Mouse (Mus musculus) midbrain, embryonic 10.5 days (tissue): Measurements from ENCODE around the gene Igf1r. TPM values are rescaled to one million over a fixed set of nuclear protein-coding genes. Genes with fewer than 3 reads are reported as not detected.

Source experiments
- DNase-seq: peaks from one replicate; pipeline ENCODE4 v3.0.0-alpha.2; 2017; ENCODE audit warnings: low spot score
- H3K27ac ChIP-seq: fragments of 300-500 bp; sonication (generic); replicated peaks from 2 replicates; pipeline ENCODE4 v1.5.1; 2016; ENCODE audit warnings: mild to moderate bottlenecking
- H3K27me3 ChIP-seq: fragments of 300-500 bp; sonication (generic); 2 replicates; pipeline ENCODE4 v1.6.1; 2016; ENCODE audit warnings: low read depth, mild to moderate bottlenecking; ENCODE audit not compliant: poor library complexity, severe bottlenecking
- H3K36me3 ChIP-seq: fragments of 300-500 bp; sonication (generic); 2 replicates; pipeline ENCODE4 v1.6.1; 2016; ENCODE audit warnings: mild to moderate bottlenecking, moderate library complexity
- H3K4me1 ChIP-seq: fragments of 300-500 bp; sonication (generic); 2 replicates; pipeline ENCODE4 v1.6.1; 2016
- H3K4me3 ChIP-seq: fragments of 300-500 bp; sonication (generic); 2 replicates; pipeline ENCODE4 v1.5.1; 2016; ENCODE audit warnings: mild to moderate bottlenecking, moderate library complexity
- H3K9me3 ChIP-seq: fragments of 300-500 bp; sonication (generic); replicated peaks from 2 replicates; pipeline ENCODE4 v1.6.1; 2016; ENCODE audit warnings: mild to moderate bottlenecking
- WGBS: fragments of 180-500 bp; shearing (Covaris S2); methylation state at CpG from one replicate; pipeline ENCODE4 v1.1.7; 2016; 5-methylcytosine and 5-hydroxymethylcytosine counted together
- polyA plus RNA-seq: library from polyadenylated mRNA; unstranded; fragments of >200 nt; fragmentation: Nextera tagmentation; extraction: Ambion mirVana; gene quantifications from 2 replicates; pipeline ENCODE4 v1.2.1, GENCODE M21; 2016

Gene Igf1r
- polyA plus RNA-seq, 1 experiment from 2014 or later = 17.0 TPM

GRCm38 (mm10) chr7:68018038-68018437 is 65.4 kb downstream of the Igf1r start:
- H3K4me1 ChIP-seq = peaks cover 38% of the 10 kb centered on the region
- 87% methylated on average over 4 of the region's 4 CpGs for WGBS

GRCm38 (mm10) chr7:68020556-68020955 is 67.9 kb downstream of the Igf1r start:
- Histone ChIP-seq H3K4me1 (peaks cover 50% of the 10 kb centered on the region), H3K36me3 (peaks cover 34% of the 10 kb centered on the region), H3K27ac (no peak overlapping the region), H3K9me3 (peaks cover 8% of the 10 kb centered on the region; the same call in 1 of the 2 replicates), H3K4me3 (no peak overlapping the region), H3K27me3 (no peaks in the 10 kb centered on the region)
- 89% methylated on average over 2 of the region's 2 CpGs for WGBS
- no peak for DNase-seq

More at GRCm38 (mm10) chr7:68018038-68018437, 65.4 kb downstream of the Igf1r start:
- Histone ChIP-seq H3K4me3 (no peak overlapping the region), H3K27me3 (no peaks in the 10 kb centered on the region), H3K9me3 (peaks cover 10% of the 10 kb centered on the region; the same call in 1 of the 2 replicates), H3K27ac (no peak overlapping the region), H3K36me3 (peaks cover 47% of the 10 kb centered on the region)
- no peak for DNase-seq

- peaks cover 25% of the 10 kb centered on the region for H3K36me3 ChIP-seq
- no peaks in the 10 kb centered on the region for H3K27me3 ChIP-seq
- no peak overlapping the region for H3K4me3 ChIP-seq
- no peaks in the 10 kb centered on the region for H3K9me3 ChIP-seq
- DNase-seq = no peak
- H3K27ac ChIP-seq = no peak overlapping the region; the same call in 1 of the 2 replicates
- H3K4me1 ChIP-seq = peaks cover 56% of the 10 kb centered on the region
- 79% methylated on average over 2 of the region's 2 CpGs for WGBS
Observed at GRCm38 (mm10) chr7:68021741-68022140, 69.1 kb downstream of the Igf1r start.

GRCm38 (mm10) chr7:68022188-68022587 is 69.6 kb downstream of the Igf1r start:
- Histone ChIP-seq H3K36me3 (peaks cover 28% of the 10 kb centered on the region), H3K27me3 (no peaks in the 10 kb centered on the region), H3K27ac (no peak overlapping the region), H3K4me1 (peaks cover 51% of the 10 kb centered on the region), H3K4me3 (no peak overlapping the region), H3K9me3 (no peaks in the 10 kb centered on the region)
- WGBS = 82% methylated on average over 6 of the region's 6 CpGs
- DNase-seq = no peak

- Histone ChIP-seq H3K9me3 (no peaks in the 10 kb centered on the region), H3K36me3 (peaks cover 28% of the 10 kb centered on the region), H3K4me1 (peaks cover 52% of the 10 kb centered on the region), H3K4me3 (no peak overlapping the region), H3K27ac (no peak overlapping the region), H3K27me3 (no peaks in the 10 kb centered on the region)
- WGBS = 84% methylated on average over 4 of the region's 4 CpGs
- no peak for DNase-seq
Observed at GRCm38 (mm10) chr7:68023882-68024281, 71.3 kb downstream of the Igf1r start.

- no peak for DNase-seq
- Histone ChIP-seq H3K4me1 (peaks cover 58% of the 10 kb centered on the region), H3K4me3 (no peak overlapping the region), H3K36me3 (peaks cover 24% of the 10 kb centered on the region), H3K27me3 (no peaks in the 10 kb centered on the region), H3K9me3 (no peaks in the 10 kb centered on the region), H3K27ac (no peak overlapping the region)
- 80% methylated on average over 4 of the region's 4 CpGs for WGBS
Observed at GRCm38 (mm10) chr7:68024625-68025024, 72.0 kb downstream of the Igf1r start.

GRCm38 (mm10) chr7:68025396-68025795 is 72.8 kb downstream of the Igf1r start:
- Histone ChIP-seq H3K36me3 (peaks cover 24% of the 10 kb centered on the region), H3K27ac (no peak overlapping the region; the same call in 1 of the 2 replicates), H3K9me3 (no peaks in the 10 kb centered on the region), H3K4me3 (no peak overlapping the region), H3K27me3 (no peaks in the 10 kb centered on the region), H3K4me1 (peaks cover 66% of the 10 kb centered on the region)
- 87% methylated on average over 3 of the region's 3 CpGs for WGBS
- no peak for DNase-seq

- WGBS = 80% methylated on average over 9 of the region's 9 CpGs
- no peak for DNase-seq
- Histone ChIP-seq H3K4me1 (peaks cover 68% of the 10 kb centered on the region), H3K36me3 (peaks cover 24% of the 10 kb centered on the region), H3K4me3 (no peak overlapping the region), H3K27me3 (no peaks in the 10 kb centered on the region), H3K9me3 (no peaks in the 10 kb centered on the region), H3K27ac (peak overlapping the region; percentile 47)
Observed at GRCm38 (mm10) chr7:68026076-68026475, 73.4 kb downstream of the Igf1r start.

- 86% methylated on average over 4 of the region's 4 CpGs for WGBS
- H3K27me3 ChIP-seq = no peaks in the 10 kb centered on the region
- H3K36me3 ChIP-seq = peaks cover 15% of the 10 kb centered on the region
- no peak overlapping the region for H3K4me3 ChIP-seq
- H3K27ac ChIP-seq = no peak overlapping the region
- DNase-seq = no peak
- peaks cover 62% of the 10 kb centered on the region for H3K4me1 ChIP-seq
- no peaks in the 10 kb centered on the region for H3K9me3 ChIP-seq
Observed at GRCm38 (mm10) chr7:68028167-68028566, 75.5 kb downstream of the Igf1r start.

- Histone ChIP-seq H3K27me3 (no peaks in the 10 kb centered on the region), H3K4me3 (no peak overlapping the region), H3K27ac (peak overlapping the region; percentile 38; the same call in 1 of the 2 replicates), H3K36me3 (0 out of 2 replicates have a peak, but pooled peaks cover 3% of the 10 kb centered on the region), H3K4me1 (peaks cover 50% of the 10 kb centered on the region), H3K9me3 (no peaks in the 10 kb centered on the region)
- 48% methylated on average over 9 of the region's 9 CpGs for WGBS
- DNase-seq = peak; percentile 27
Observed at GRCm38 (mm10) chr7:68030846-68031245, 78.2 kb downstream of the Igf1r start.

GRCm38 (mm10) chr7:68036527-68036926 is 83.9 kb downstream of the Igf1r start:
- H3K9me3 ChIP-seq = no peaks in the 10 kb centered on the region
- no peak for DNase-seq
- 88% methylated on average over 4 of the region's 4 CpGs for WGBS
- no peak overlapping the region for H3K27ac ChIP-seq
- no peak overlapping the region for H3K4me3 ChIP-seq
- H3K27me3 ChIP-seq = no peaks in the 10 kb centered on the region
- H3K36me3 ChIP-seq = no peaks in the 10 kb centered on the region
- H3K4me1 ChIP-seq = peaks cover 8% of the 10 kb centered on the region; the same call in 1 of the 2 replicates

GRCm38 (mm10) chr7:68038846-68039245 is 86.2 kb downstream of the Igf1r start:
- Histone ChIP-seq H3K9me3 (no peaks in the 10 kb centered on the region), H3K27ac (no peak overlapping the region), H3K4me1 (peaks cover 6% of the 10 kb centered on the region; the same call in 1 of the 2 replicates), H3K36me3 (peaks cover 4% of the 10 kb centered on the region; the same call in 1 of the 2 replicates), H3K4me3 (no peak overlapping the region), H3K27me3 (no peaks in the 10 kb centered on the region)
- 82% methylated on average over 8 of the region's 8 CpGs for WGBS
- no peak for DNase-seq

GRCm38 (mm10) chr7:68039550-68039949 is 86.9 kb downstream of the Igf1r start:
- H3K4me1 ChIP-seq = no peaks in the 10 kb centered on the region
- no peaks in the 10 kb centered on the region for H3K9me3 ChIP-seq
- H3K27me3 ChIP-seq = no peaks in the 10 kb centered on the region
- H3K27ac ChIP-seq = no peak overlapping the region
- no peak overlapping the region for H3K4me3 ChIP-seq
- DNase-seq = no peak
- H3K36me3 ChIP-seq = peaks cover 4% of the 10 kb centered on the region; the same call in 1 of the 2 replicates
- 82% methylated on average over 2 of the region's 2 CpGs for WGBS
